Mouse (Mus musculus) heart, postnatal 4 days (tissue): ENCODE measurements at regions not wholly inside any gene's neighbourhood (a gene's known extent, or its start where the extent isn't known, plus 50 kb on each side); places are given as distances from the start of the nearest gene placed in this dataset.

Source experiments
- DNase-seq: peaks from one replicate; pipeline ENCODE4 v3.0.0; 2021

- no peak for DNase-seq
Observed at GRCm38 (mm10) chr2:139132121-139132520, 361.6 kb upstream of the Sptlc3 start.

DNA sequence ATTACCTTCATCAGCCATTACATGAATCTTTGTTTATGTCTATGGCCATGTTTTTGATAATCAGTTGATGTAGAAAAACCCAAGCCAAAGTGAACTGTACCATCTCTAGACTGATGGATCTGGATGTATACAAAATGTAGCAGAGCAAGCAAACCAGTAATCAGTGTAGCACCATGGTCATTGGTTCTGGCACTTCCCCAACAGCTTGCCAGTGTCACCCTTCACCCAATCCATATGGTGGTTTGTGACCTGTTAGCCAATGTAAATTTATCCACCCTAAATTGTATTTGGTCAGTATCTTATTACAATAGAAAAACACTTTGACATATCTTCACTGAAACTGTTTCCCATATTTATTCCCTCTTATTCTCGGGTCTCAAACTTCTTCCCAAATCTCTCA, 346.7 kb upstream of the Sptlc3 start:
- no peak for DNase-seq

DNA sequence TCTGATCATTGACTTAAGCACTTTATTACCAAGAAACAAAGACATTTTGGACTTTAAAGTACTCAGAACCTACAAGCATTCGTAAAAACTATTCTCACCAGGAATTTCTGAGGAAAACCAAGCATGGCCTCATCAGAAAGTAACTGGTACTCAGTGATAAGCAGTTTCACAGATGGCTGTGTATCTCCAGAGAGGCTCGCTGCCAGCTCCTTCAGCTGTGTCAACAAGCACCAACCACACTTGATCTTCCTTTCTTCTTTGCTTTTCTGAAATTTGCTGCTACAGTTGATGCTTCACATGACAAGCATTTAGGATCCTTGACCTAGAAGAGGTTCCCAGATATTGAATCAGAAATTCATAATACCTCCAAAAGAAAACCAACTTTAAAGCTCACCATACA, 314.1 kb upstream of the Sptlc3 start:
- no peak for DNase-seq

DNA sequence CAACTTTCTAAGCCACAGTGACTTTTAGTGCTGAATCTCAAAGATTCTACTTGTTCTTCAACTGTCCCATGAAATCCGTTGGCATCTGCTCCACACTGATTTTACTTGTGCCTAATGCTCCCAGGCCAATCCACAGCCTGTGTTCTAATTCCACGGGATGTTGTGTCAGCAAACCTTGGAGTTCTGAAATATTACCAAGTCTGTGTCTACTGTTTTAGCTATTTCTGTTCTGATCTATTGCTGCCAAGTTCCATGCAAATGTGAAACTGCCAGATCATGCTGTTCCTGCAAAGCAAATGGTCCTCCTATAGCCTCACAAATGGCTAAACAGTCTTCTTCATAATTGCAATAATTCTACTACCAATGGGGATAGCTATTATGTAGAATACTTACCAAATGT, 295.4 kb upstream of the Sptlc3 start:
- DNase-seq, result no peak

DNA sequence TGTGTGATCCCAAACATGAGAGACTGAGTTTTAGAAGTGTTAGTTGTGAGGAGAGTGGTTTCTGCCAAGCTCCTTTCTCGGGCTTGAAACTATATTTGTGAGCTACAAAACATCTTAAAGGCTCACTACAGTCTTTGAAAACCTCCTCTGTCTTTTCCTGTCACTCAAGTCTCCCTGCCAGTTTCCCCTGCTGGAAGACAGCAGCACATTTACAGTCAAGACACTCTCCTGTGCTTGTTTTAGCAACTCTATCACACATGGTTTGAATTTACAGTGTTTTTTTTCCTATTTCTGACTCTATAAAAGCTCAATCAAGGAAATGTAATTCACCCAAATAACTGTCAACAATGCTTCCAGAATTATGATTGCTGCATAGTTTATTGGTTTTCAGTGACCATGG, 286.1 kb upstream of the Sptlc3 start:
- DNase-seq, result no peak

- no peak for DNase-seq
Observed at GRCm38 (mm10) chr2:139220757-139221400, 272.8 kb upstream of the Sptlc3 start.

- no peak for DNase-seq
Observed at GRCm38 (mm10) chr2:139230453-139230852, 263.3 kb upstream of the Sptlc3 start.

GRCm38 (mm10) chr2:139250138-139250537, 243.6 kb upstream of the Sptlc3 start:
- no peak for DNase-seq

DNA sequence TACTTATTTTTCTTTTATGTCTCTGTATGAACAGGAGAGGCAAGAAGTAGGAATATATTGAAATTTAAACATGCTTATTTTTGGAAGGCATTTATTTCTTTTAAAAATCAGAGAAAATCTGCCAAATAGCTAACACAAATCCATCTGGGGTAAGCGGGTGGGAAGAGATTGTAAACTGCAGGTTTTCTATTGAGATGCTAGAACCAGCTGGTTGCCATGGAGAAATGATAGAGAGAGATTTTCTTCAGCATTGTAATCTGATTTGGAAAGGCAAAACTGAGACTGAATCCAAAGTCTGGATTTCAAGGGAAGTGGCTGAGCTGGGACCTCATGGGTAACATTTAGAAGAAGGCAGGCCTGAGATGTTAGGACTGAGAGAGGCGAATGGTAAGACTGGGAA, 226.6 kb upstream of the Sptlc3 start:
- DNase-seq, result no peak

GRCm38 (mm10) chr2:139276581-139276980, 217.1 kb upstream of the Sptlc3 start:
- no peak for DNase-seq

- no peak for DNase-seq
Observed at GRCm38 (mm10) chr2:139277571-139277970, 216.1 kb upstream of the Sptlc3 start.

DNA sequence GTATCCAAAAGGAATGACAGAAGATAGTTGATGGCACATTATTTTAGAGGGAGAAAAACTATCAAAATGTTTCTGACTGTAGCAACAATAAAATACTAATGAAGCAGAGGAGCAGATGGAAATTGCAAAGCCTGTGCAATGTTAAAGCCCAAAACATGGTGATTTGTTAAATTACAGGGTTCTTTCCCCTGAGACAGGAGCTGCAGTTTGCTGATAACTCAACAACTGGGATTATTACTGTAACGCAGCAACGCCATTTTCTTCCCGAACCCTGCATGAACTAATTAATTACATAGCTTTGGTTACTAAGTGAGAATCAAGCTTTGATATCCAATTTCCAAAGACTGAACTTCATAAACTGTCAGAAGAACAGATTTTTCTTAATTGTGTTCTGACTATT, 212.7 kb upstream of the Sptlc3 start:
- DNase-seq, result no peak

- DNase-seq, result no peak
Observed at GRCm38 (mm10) chr2:139284315-139284714, 209.4 kb upstream of the Sptlc3 start.

DNA sequence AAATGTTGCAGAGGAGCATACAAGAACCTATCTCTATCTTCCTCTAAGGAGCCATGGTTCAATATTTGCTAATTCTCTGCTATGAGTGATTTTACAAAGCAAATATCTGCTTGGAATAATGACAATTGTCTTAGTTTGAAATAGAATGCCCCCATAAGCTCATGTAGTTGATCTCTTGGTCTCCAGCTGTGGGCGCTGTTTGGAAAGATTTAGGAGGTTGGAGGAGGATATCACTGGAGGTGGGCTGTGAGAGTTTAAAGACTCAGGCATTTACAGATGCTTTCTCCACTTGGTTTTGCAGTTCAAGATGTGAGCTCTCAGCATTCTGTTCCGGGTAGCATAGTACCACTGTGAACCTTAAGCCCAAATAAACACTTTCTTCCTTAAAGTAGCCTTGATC, 207.3 kb upstream of the Sptlc3 start:
- no peak for DNase-seq

- peak; percentile 32 for DNase-seq
Observed at GRCm38 (mm10) chr2:139298541-139299152, 195.1 kb upstream of the Sptlc3 start.

DNA sequence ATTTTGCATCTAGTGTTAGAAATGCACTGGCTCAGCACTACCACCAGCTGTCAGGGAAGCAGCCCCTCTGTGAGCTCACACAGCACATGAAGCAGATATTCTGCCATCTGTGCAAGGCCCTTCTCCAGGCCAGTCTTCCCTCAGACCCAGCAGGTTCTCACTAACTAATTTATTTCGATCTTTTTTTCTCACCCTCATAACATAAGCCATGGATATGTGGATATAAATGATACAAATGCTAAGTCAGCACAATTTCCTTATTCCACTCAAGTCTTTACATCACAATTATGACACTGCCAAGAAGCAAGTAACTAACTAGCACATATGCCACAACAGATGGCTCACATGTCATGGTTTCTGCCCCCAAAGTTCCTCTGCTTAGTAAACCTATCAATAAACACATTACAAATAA, 182.3 kb upstream of the Sptlc3 start:
- DNase-seq, result no peak

- no peak for DNase-seq
Observed at GRCm38 (mm10) chr2:139312053-139312452, 181.7 kb upstream of the Sptlc3 start.

GRCm38 (mm10) chr2:139322509-139322908, 171.2 kb upstream of the Sptlc3 start:
- no peak for DNase-seq

DNA sequence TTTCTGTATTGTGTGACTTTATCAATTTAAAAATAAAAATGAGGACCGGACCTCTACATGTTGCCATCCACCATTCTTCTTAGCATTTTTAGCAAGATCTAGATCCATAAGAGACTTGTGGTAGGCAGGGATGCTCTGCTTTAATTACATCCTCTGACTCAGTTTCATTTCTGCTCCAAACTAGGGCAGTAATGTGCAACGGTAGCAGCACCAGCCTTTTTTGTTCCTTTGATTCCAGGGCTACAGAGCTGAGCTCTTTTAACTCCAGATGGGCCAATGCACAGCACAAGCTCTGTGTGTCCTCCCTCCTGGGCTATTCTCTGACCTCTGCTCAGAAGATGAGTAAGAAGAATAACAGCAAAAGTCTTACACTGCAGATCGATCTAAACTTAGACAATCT, 168.2 kb upstream of the Sptlc3 start:
- no peak for DNase-seq

GRCm38 (mm10) chr2:139334681-139335080, 159.0 kb upstream of the Sptlc3 start:
- DNase-seq, result no peak

GRCm38 (mm10) chr2:139338240-139338639, 155.5 kb upstream of the Sptlc3 start:
- DNase-seq, result no peak

DNA sequence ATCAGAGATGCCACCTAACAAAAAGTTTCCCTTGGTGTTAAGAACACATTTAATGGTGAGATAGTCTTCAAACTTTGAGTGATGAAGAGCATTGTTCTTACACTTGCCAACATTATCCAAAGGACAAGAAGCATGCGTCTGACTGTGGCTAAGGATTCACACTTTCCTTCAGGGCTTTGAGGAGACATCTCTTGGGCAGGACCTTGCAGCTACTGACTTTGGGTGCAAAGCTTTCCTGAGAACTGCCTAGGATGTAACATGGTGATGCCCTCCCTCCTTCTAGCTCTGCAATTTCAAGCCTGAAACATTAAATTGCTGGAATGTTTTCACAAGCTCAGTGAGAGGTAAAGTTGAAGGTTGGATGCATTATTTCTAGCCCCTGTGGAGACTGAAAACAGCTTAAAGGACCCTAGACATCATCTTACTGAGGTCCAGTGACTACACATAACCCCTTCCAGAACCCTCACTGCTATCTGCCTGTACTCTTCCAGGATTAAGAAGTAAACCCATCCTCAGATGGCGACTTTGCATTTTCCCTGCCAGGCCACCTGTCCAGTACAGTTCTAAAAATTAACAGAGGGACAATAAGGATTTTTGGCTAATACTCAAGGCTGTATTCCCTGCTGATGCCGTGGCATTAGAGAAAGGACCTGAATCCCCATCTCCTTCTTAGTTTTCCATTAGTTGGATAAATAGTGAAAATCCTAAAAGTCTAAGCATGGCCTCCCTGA, 137.3 kb upstream of the Sptlc3 start:
- DNase-seq, result no peak

DNA sequence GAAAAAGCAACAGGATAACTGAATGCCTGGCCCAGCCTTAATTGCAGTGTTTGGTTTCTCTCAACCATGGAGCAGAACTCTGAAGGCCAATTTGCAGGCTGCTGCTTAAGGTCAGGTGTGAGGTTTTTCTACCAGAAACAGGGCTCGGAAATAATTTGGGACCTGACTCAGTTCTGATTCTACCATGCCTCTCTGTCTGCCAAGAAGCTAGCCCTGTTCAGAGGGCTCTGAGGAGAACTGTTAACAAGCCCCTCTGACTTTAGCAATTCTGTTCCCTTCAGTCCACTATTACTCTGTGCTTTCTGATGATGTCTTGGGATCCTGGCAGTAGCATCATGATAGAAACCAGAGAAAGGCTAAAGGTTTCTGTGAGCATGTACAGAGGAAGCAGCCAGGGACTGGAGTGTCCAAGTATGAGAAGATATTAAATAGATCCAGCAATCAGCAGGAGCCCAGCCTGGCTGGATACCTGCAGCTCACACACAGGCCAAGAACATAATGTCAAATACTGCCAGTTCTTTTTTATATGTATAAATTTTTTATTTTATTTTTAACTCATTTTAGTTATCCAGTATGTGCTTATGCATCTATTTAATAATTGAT, 131.4 kb upstream of the Sptlc3 start:
- DNase-seq, result no peak

- peak; percentile 8 for DNase-seq
Observed at GRCm38 (mm10) chr2:139370070-139370469, 123.6 kb upstream of the Sptlc3 start.
